Mouse (Mus musculus) heart, adult 9 months (tissue): Measurements from ENCODE around the gene Lemd2.

Experiments used
- DNase-seq, 2 experiments: peaks; one replicate each; pipeline ENCODE4 v3.0.0; 2022; ENCODE audit warnings: low spot score in 2 of 2

Gene Lemd2

DNA sequence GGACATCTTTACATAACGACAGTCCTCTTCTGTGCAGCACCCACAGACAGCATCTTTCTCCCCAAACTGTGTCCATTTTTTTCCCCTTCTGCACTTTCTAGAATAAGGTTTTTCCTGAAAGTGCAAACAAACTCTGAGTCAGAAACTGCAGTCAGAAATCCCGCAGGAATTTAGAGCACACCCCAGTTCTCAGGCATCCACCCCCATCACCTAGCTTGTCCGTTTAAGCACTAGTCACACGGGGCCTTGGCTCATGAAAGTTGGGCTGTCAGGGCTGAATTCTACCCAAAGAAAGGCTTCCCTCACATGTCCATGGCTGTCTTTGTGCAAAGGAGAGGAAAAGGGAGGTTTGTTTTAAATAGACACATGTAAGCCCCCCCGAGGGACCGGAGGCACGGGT, 23.0 kb upstream of the Lemd2 start:
- no peak for DNase-seq

DNA sequence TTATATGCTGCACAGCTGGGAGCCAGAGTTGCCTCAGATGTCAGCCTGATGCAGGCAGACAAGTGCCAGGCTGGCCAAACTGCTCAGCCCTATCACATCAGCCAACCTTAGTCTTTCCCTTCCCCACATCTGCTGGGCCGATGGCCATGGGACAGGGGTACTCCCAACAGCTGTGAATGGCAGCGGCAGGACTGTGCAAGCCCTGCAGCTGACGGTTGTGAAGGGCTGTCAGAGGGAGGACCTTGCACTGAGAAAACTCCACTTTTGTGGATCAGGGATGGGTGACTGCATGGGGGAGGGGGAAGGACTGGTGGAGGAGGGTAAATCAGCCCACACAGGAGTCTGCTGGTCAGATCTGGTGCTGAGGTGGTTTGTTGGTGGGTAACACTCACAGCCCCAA, 22.4 kb upstream of the Lemd2 start:
- no peak for DNase-seq

DNA sequence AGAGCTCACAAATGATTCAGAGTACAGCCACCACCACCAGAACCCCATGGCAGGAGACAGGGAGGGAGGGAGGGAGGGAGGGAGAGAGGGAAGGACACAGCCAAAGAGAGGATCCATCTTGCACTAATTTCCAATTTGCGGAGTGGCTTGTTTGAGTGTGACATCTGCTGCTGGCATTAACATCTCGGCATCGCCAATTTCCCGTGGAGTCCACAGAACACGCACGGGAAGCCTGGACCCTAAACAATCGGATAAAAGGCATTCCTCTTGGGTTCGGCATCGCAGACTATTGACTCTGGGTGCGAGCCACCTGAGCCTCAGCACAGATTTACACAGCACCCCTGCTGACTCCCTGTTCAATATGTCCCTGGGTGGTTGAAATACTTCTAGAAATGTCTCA, 21.5 kb upstream of the Lemd2 start:
- DNase-seq: no peak

DNA sequence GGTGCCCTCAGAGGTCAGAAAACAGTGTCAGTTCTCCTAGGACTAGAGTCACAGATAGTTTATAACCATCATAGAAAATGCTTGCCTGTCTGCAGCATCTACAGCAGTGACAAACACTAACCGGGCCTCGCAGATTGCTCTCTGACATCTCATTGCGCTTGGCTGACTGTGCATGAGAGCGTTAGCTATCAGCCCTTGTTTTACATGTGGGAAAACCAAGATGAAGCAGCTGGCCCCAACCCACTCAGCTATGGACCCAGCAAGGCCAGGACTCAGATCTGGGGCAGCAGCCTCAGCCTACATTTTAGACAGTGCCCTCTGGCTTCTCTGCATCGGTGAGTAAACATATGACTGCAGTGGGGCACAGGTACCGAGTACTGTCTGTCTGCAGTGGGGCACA, 19.6 kb upstream of the Lemd2 start:
- DNase-seq: no peak

DNA sequence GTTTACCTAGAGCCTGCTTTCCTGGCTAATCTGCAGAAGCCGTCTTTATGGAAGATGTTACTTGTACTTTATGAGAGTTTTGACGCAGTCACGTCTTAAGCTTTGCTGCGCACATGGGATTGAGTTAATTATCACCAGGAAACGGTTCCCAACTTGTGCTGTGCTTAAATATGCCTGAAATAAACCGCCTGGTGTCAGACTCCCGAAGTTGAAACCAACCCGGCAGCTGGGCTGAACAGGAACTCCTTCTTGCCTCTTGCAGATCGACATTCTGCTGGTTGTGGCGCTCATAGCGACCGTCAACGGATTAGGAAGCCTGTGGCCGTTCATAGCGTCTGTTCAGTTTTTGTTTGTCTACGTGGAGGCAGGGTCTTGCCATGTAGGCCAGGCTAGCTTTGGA, 17.3 kb upstream of the Lemd2 start:
- no peak for DNase-seq

DNA sequence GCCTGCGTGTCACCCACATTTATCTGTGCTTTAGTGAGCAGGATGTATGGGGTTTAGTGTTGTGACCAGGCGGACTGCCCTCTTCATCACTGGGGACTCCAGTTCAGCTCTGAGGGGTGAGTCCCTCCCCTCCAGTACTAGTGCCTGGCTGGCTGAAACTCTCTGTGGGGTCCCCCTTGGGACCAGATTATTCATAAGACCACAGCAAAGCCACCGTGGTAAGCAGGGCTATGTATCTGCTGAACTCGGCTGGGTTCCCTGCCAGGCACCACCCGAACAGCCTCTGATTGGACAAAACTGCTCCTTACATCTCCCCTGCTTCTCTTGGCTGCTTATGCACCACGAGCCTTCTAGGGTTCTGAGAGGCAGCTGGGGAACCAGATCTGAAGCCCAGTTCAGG, 14.6 kb upstream of the Lemd2 start:
- DNase-seq: no peak

DNA sequence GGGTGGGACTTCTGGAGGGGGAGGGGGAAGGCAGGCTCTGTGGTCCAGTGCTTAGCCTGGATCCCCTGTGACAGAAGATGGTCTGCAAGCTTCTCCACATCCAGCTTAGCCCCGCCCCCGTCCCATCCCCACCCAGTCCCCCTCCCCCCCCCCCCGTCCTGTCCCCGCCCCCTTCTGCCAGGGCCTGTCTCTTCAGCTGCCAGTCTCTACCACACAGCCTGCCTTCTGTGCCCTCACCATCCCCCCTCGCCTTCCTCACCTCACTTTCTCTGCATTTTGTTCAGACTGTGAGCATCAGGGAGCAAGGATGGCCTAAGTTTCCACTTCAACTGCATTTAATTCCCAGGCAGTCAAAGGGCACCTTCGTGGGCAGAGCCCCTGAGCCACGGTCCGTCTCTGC, 14.1 kb upstream of the Lemd2 start:
- no peak for DNase-seq

DNA sequence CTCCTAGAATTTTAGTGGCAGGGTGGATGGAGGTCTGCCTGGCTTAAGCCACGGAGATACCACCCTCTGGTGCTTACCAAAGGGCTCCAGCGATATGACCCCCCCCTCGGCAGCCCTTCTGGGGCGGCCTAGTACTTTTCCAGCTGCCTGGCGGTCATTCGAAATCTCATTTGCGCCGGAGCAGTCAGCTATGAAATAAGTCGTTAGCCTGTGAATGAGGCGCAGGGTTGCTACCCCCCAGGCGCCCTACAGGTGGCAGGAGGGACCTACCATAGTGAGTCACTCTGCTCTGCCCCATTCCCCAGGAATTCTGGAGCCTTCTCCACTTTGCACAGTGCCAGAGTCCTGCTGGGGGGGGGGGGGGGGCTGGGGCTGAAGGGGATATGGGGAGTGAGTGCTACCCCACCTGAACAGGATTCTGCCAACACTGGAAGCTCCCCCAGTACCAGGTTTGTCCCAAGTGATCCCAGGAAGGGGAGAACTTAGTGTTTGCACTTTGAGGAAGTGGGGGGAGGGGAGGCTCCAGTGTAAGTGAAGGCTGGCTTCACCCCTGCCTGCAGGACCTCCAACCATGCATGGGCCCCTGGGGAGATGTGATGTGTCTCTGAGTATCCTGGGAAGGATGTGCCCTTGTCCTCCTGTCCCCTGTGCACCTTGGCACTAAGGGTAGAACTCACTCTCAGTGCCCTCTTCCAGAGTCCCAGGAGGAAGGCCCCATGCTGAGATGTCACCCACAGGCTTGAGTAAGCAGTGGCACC, 8.7 kb upstream of the Lemd2 start:
- peak in 1 of 2 experiments; percentile 43 for DNase-seq

DNA sequence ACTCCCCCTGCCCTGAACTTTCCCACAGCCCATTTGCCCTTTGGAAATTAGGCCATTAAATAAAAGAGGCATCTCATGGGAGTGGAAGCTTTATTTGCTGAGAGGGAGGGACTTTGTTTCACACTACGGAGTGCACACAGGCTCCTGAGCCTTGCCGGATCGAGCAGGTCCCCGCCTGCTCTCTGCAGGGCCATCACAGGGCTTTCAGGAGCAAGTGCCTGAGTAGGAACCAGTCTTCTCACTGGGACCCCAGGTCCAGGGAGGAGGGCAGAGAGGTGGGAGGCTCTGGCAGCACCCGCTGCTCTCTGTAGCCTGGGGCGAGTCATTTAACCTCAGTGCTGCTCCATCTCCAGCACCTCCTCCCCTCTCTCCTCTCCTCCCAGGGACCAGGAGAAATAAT, 7.7 kb upstream of the Lemd2 start:
- no peak for DNase-seq

DNA sequence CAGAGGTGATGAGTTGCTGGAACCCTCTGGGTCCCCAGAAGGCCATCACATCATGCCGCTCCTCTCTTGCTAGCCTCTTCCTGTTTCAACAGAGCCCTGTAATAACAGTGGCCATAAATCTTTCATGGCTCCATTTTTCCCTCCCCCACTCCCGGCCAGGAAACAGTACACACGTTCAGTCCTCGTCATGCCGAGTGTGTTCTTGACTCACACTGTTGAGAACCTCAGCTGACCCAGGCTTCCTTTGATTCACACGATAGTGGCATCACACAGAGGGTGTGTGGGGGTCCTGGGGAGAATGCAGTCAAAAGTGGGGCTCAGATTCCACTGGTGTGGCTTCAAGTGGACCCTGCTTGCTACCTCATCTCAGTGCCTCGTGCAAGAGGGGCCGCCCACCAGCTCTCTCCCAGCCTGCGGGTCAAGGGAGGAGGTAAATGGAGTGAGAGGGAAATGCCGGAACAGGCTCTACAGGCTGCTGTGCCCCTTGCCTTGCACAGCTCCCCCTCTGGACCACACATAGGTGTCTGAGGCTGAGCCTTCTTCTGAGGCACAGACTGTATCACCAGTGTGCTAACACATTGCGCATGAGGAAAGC, 2.9 kb upstream of the Lemd2 start:
- DNase-seq: no peak

DNA sequence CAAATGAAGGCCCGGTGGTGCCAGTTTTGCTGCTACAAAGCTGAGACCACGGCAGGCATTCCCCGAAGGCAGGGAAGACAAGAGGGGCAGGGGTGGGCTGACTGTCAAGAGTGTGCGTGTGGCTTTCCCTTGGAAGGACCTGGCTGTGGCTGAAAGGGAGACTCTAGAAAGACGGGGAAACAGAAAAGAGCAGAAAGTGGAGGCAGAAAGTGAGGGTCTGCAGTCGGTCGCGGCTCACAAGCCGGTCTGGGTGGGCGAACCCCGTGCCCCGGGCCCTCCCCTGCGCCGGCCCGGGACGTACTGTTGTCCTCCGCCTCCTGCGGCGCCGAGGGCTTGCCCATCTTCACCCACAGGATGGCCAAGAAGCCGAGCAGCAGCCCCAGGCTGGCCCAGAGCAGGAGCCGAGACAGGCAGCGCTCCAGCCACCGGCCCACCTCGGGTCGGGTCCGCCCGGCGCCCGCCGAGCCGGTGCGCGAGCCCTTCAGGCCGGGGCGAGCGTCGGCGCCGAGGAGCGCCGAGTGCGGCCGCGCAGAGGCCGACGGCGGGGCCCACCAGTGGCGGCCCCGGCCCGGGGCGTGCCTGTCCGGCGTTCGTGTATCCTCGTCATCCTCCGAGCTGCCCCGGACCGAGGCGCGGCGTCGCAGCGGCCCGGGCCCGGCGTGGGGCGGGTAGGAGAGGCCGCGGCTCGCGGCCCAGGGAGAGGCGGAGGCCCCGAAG, 753 bp downstream of the Lemd2 start:
- DNase-seq: no peak

DNA sequence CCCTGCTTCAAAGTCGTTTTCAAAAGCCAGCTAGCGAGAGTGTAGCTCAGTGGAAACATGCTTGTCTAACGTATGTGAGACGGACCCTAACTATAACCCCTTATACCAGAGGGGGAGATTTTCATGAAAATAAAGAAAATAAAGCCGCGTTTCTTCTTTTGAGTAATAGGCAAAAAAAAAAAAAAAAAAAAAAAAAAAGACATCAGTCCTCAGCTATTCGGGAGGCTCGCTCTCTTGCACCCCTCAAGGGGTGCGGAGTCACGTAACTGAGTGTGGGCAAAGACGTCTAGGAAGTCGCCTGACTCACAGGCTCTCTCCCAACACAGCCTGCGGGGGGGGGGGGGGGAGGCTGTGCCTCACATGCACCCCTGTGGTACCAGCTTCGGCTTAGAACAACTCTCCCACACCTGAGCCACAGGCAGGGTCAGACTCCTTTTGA, 1.3 kb downstream of the Lemd2 start:
- no peak for DNase-seq

DNA sequence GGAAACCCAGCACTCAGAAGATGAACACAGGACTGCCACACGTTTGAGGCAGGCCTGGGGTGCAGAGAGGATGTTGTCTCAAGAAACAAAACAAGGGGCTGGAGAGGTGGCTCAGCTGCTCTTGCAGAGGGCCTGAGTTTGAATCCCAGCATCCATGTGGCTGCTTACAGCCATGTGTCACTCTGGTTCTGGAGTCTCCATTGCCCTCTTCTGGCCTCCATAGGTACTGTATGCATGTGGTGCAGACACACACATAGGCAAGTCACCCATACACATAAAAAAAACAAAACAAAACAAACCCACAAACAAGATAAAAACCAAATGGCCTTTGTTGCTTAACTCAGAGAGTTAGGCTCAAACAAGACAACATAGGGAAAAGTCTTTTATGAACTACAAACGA, 2.3 kb downstream of the Lemd2 start:
- no peak for DNase-seq

DNA sequence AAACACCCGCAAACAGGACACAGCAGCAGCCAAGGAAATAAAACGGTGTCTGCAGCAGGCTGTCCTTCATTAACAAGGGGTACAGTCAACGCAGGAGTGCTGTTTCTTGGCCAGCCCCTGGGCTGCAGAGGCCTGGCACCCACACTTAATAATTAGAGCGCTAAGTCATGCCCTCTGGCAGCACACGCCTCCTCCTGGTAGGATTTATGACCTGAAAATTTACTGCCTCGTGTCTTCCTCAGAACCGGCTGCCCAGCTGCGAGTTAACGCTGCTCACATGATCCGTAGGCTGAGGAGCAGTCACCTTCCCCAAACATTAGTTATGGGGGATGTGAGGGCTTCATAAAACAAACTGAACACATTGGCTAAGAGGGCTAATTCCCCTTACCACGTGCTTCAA, 3.5 kb downstream of the Lemd2 start:
- DNase-seq: no peak

DNA sequence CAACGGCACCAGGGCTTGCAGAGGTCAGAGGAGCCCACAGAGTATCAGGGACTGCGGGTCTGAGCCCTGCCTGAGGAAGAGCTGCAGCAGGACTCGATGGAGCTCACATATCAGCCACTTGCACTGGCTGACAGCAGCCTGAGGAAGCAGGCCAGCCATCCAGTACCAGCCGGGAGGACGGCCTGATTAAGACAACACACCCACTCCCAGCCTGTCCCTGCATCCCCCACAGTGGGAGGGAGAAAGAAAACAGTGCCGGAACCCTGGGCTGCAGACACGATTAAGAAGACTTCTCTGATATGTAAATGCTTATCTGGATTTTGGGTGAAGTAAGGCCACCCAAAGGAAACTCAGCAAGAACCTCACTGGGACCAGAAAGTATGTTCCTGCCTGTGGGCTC, 4.4 kb downstream of the Lemd2 start:
- no peak for DNase-seq

DNA sequence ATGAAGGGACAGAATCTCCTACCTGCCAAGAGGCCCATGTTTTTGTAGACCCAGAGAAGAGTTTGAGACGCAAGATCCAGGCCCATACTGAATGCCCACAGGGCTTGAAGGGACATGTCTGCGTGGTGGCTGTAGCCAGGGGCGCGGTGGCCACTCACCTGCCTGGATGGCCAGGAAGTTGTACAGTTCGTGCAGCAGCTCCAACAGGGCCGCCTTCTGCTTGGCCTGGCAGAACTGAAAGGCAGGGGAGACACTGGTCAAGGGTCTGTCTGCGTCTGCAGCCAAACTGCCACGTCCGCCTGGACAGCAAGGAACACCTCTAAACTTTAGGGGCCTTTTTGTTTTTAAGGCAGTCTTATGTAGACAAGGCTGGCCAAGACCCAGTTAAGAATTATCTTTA, 5.1 kb downstream of the Lemd2 start:
- no peak for DNase-seq

DNA sequence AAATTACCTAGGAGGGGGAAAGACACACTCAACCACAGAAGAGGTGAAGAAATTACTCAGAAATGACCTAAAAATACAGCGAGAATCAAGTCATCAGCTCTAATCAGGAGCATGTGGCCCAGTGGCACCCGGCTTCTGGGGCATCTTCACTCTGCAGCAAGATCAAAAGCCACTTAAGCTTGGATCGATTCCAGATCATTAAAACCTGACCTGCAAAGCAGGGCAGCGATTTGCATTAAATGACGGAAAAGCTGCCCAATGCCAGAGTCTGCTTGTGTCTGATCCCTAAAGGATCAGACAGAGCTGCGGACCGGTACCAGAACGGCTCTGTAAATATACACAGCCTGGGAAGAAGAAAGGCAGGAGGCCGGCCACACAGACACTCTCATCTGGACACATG, 8.1 kb downstream of the Lemd2 start:
- no peak for DNase-seq

DNA sequence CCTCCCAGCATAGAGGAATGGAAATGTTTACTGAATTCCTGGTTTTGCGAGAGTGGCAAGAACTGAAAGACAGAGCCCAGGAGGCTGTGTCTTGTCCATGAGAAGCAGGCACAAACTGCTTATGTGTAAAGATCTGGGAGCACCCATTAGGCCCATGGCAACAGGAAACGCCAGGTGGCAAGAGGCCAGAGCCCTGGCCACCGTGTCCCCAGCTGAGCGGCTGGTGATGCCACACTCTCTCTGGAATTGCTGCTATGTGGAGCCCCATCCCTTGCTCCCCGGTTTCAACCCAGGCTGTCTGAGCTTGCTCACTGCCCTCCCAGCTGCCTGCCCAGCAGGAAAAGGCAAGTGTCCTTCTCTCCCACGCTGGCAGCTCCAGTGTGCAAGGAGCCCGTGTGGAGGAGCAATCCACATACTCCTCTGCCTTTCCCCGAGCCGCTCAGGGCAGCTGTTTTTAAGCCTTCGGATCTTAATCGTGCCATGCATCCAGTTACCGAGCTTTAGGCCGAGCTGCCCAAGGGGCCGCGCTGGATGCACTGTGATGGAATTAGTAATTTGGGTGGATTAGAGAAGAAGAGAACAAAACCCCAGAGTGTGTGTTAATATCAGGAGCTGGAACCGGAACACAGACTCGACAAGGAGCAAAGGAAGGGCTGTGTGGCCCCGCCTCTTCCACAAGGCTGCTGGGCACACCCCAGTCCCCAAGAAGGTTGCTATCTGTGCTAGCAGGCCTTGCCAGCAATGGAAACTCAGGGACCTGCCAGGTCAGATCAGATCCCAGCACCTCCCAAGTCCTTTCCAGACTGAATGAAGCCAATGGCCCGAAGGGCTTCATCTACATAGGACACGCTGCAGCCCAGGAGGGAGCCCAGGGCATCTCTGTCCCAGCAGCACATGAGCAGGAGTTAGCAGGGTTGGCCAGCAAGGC, 9.7 kb downstream of the Lemd2 start:
- DNase-seq: no peak

DNA sequence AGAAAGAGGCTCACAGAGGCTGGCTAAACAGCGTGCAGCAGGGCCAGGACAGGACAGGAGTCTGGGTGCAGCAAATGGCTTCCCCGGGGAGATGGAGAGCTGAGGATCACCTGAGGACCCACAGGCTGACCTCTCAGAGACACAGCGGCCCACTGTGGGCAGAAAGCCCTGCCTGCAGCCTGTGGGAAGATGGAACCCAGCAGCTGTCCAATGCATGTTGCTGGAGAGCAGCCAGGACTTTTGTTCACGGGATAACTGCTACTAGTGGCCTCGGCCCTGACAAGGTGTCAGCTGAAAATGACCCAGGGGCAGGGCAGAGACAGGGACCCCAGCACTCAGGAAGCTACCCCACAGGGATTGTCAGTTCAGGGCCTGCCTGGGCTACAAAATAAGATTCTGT, 12.5 kb downstream of the Lemd2 start:
- no peak for DNase-seq

DNA sequence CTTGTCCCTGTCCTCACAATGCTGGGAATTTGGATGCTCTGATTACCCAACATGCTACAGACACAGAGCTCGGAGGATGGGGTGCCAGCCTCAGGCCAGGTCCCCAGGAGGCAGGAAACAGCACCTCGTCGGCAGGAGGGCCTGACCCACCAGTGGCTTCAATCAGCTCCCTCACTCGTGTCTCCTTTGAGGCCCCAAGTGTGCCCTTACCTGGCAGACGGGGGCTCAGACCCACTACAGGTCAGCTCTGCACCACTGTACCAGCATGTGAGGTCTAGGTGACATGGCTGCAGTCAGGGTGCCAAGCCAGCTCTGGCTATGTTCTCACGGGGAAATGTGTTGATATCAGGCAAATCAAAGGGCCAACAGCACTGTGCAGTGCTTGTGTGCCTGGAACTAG, 13.1 kb downstream of the Lemd2 start:
- no peak for DNase-seq

DNA sequence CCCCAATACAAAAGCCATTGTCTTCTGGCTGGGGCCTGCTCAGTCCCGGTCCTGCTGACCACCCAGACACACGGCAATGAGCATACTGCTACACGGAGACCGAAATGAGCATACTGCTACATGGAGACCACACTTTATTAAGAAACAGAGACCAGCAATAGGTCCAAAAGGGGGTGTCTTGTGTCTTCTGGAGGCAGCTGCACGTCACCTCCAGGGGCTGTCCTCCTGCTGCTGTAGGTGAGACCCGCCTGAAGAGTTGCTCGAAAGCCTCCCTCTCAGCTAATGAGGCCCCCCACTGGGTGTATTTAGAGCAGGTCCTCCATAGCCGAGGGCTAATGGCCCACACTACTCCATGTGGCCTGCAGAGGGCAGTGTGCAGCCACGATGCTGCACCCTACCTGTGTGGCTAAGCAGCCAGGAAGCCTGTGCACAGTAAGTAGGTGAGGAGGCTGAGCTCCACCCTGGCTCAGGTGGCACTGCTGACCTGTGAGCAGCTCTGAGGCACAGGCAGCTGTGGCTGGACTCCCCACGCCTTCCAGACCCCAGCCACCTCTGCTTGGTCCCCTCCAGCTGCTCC, 14.5 kb downstream of the Lemd2 start:
- no peak for DNase-seq

DNA sequence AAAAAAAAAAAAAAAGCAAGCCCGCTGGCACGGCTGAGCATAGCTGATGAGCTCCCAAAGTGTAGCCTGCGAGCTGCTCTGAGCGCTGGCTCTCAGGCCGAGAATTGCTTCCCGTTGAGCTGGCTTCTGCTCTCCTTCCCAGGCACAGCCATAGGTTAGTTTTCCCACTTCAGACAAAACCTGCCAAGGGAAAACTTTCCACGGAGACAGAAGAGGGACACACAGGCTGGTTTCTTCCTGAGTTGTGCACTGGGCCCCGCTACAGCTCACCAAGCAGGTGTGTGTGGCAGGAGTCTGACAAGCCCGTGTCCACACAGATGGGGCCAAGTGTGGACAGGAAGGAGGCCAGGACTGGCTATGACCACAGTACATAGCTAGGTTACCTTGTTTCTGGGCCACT, 15.4 kb downstream of the Lemd2 start:
- no peak for DNase-seq
